Mouse (Mus musculus) heart, embryonic 10.5 days (tissue): ENCODE results near the gene Faap20. TPM values are rescaled to one million over a fixed set of nuclear protein-coding genes. Genes with fewer than 3 reads are reported as not detected.

ENCODE experiments used
- DNase-seq: peaks from one replicate; pipeline ENCODE4 v3.0.0-alpha.2; 2017; ENCODE audit warnings: low spot score
- H3K27ac ChIP-seq: fragments of 300-500 bp; sonication (generic); 2 replicates; pipeline ENCODE4 v1.5.1; 2016; ENCODE audit warnings: mild to moderate bottlenecking
- H3K27me3 ChIP-seq: fragments of 300-500 bp; sonication (generic); 2 replicates; pipeline ENCODE4 v1.6.1; 2016; ENCODE audit warnings: mild to moderate bottlenecking; ENCODE audit not compliant: poor library complexity, insufficient read depth, severe bottlenecking
- H3K36me3 ChIP-seq: fragments of 300-500 bp; sonication (generic); 2 replicates; pipeline ENCODE4 v1.6.1; 2016; ENCODE audit warnings: mild to moderate bottlenecking, moderate library complexity
- H3K4me1 ChIP-seq: fragments of 300-500 bp; sonication (generic); 2 replicates; pipeline ENCODE4 v1.6.1; 2016; ENCODE audit warnings: mild to moderate bottlenecking
- H3K4me3 ChIP-seq: fragments of 300-500 bp; sonication (generic); 2 replicates; pipeline ENCODE4 v1.5.1; 2016; ENCODE audit warnings: mild to moderate bottlenecking, moderate library complexity
- H3K9me3 ChIP-seq: fragments of 300-500 bp; sonication (generic); 2 replicates; pipeline ENCODE4 v1.6.1; 2016; ENCODE audit warnings: mild to moderate bottlenecking, moderate library complexity
- WGBS: fragments of 180-500 bp; shearing (Covaris S2); methylation state at CpG from one replicate; pipeline ENCODE4 v1.1.7; 2016; 5-methylcytosine and 5-hydroxymethylcytosine counted together
- polyA plus RNA-seq: library from polyadenylated mRNA; unstranded; fragments of >200 nt; fragmentation: Nextera tagmentation; extraction: Ambion mirVana; gene quantifications from 2 replicates; pipeline ENCODE4 v1.2.1, GENCODE M21; 2016

The Faap20 gene
- polyA plus RNA-seq, 1 experiment from 2014 or later = 87.4 TPM

GRCm38 (mm10) chr4:155223594-155224528, 25.7 kb upstream of the Faap20 start:
- no peaks in the 10 kb centered on the region for H3K27me3 ChIP-seq
- H3K9me3 ChIP-seq = no peaks in the 10 kb centered on the region
- DNase-seq = no peak
- peaks cover 54% of the 10 kb centered on the region for H3K4me1 ChIP-seq
- no peaks in the 10 kb centered on the region for H3K36me3 ChIP-seq
- H3K27ac ChIP-seq = peak overlapping the region; percentile 97
- 36% methylated on average over 20 of the region's 20 CpGs for WGBS
- H3K4me3 ChIP-seq = peak overlapping the region; percentile 97

- Histone ChIP-seq H3K9me3 (no peaks in the 10 kb centered on the region), H3K27me3 (no peaks in the 10 kb centered on the region), H3K4me3 (no peak overlapping the region), H3K36me3 (no peaks in the 10 kb centered on the region), H3K4me1 (peaks cover 33% of the 10 kb centered on the region), H3K27ac (no peak overlapping the region)
- DNase-seq = no peak
- WGBS = 66% methylated on average over 5 of the region's 5 CpGs
These were observed 23.7 kb upstream of the Faap20 start for GRCm38 (mm10) chr4:155225918-155226317.

- Histone ChIP-seq H3K27me3 (no peaks in the 10 kb centered on the region), H3K4me1 (peaks cover 29% of the 10 kb centered on the region), H3K9me3 (no peaks in the 10 kb centered on the region), H3K27ac (no peak overlapping the region), H3K4me3 (no peak overlapping the region), H3K36me3 (no peaks in the 10 kb centered on the region)
- WGBS = 82% methylated on average over 4 of the region's 4 CpGs
- no peak for DNase-seq
These were observed 21.6 kb upstream of the Faap20 start for GRCm38 (mm10) chr4:155227986-155228385.

- Histone ChIP-seq H3K27me3 (no peaks in the 10 kb centered on the region), H3K9me3 (no peaks in the 10 kb centered on the region), H3K4me1 (peaks cover 30% of the 10 kb centered on the region), H3K27ac (no peak overlapping the region), H3K36me3 (no peaks in the 10 kb centered on the region), H3K4me3 (no peak overlapping the region)
- 71% methylated on average over 5 of the region's 5 CpGs for WGBS
- no peak for DNase-seq
These were observed 21.1 kb upstream of the Faap20 start for GRCm38 (mm10) chr4:155228461-155228860.

GRCm38 (mm10) chr4:155233878-155234277, 15.7 kb upstream of the Faap20 start:
- H3K9me3 ChIP-seq = no peaks in the 10 kb centered on the region
- peak; percentile 81 for DNase-seq
- H3K27ac ChIP-seq = peak overlapping the region; percentile 97
- H3K27me3 ChIP-seq = no peaks in the 10 kb centered on the region
- H3K4me1 ChIP-seq = peaks cover 52% of the 10 kb centered on the region
- peak overlapping the region; percentile 27; the same call in 1 of the 2 replicates for H3K4me3 ChIP-seq
- no peaks in the 10 kb centered on the region for H3K36me3 ChIP-seq
- WGBS = 15% methylated on average over 10 of the region's 10 CpGs

GRCm38 (mm10) chr4:155234371-155235310, 15.0 kb upstream of the Faap20 start:
- Histone ChIP-seq H3K27ac (peak overlapping the region; percentile 97), H3K36me3 (no peaks in the 10 kb centered on the region), H3K4me1 (peaks cover 57% of the 10 kb centered on the region), H3K4me3 (peak overlapping the region; percentile 45), H3K27me3 (no peaks in the 10 kb centered on the region), H3K9me3 (no peaks in the 10 kb centered on the region)
- DNase-seq = peak; percentile 79
- WGBS = 46% methylated on average over 8 of the region's 8 CpGs

- DNase-seq = peak; percentile 95
- peaks cover 57% of the 10 kb centered on the region for H3K4me1 ChIP-seq
- no peaks in the 10 kb centered on the region for H3K27me3 ChIP-seq
- H3K9me3 ChIP-seq = no peaks in the 10 kb centered on the region
- H3K27ac ChIP-seq = peak overlapping the region; percentile 97
- WGBS = 16% methylated on average over 18 of the region's 18 CpGs
- H3K36me3 ChIP-seq = no peaks in the 10 kb centered on the region
- H3K4me3 ChIP-seq = peak overlapping the region; percentile 45
These were observed 14.1 kb upstream of the Faap20 start for GRCm38 (mm10) chr4:155235311-155236119.

- 76% methylated on average over 12 of the region's 12 CpGs for WGBS
- Histone ChIP-seq H3K36me3 (no peaks in the 10 kb centered on the region), H3K4me1 (peaks cover 54% of the 10 kb centered on the region), H3K27me3 (no peaks in the 10 kb centered on the region), H3K9me3 (no peaks in the 10 kb centered on the region), H3K27ac (peak overlapping the region; percentile 97), H3K4me3 (no peak overlapping the region)
- DNase-seq = no peak
These were observed 12.7 kb upstream of the Faap20 start for GRCm38 (mm10) chr4:155236737-155237385.

- WGBS = 84% methylated on average over 5 of the region's 5 CpGs
- H3K27me3 ChIP-seq = no peaks in the 10 kb centered on the region
- H3K4me3 ChIP-seq = no peak overlapping the region
- no peaks in the 10 kb centered on the region for H3K9me3 ChIP-seq
- H3K36me3 ChIP-seq = no peaks in the 10 kb centered on the region
- peaks cover 55% of the 10 kb centered on the region for H3K4me1 ChIP-seq
- DNase-seq = no peak
- H3K27ac ChIP-seq = peak overlapping the region; percentile 59
These were observed 11.3 kb upstream of the Faap20 start for GRCm38 (mm10) chr4:155238276-155238675.

GRCm38 (mm10) chr4:155239494-155239893, 10.1 kb upstream of the Faap20 start:
- Histone ChIP-seq H3K27me3 (no peaks in the 10 kb centered on the region), H3K9me3 (no peaks in the 10 kb centered on the region), H3K4me3 (no peak overlapping the region), H3K36me3 (no peaks in the 10 kb centered on the region), H3K27ac (peak overlapping the region; percentile 5; the same call in 1 of the 2 replicates), H3K4me1 (peaks cover 43% of the 10 kb centered on the region)
- no peak for DNase-seq
- 57% methylated on average over 6 of the region's 6 CpGs for WGBS

- no peaks in the 10 kb centered on the region for H3K9me3 ChIP-seq
- H3K36me3 ChIP-seq = no peaks in the 10 kb centered on the region
- WGBS = 62% methylated on average over 9 of the region's 9 CpGs
- peaks cover 34% of the 10 kb centered on the region for H3K4me1 ChIP-seq
- no peak overlapping the region for H3K27ac ChIP-seq
- no peak overlapping the region for H3K4me3 ChIP-seq
- no peaks in the 10 kb centered on the region for H3K27me3 ChIP-seq
- DNase-seq = no peak
These were observed 7.8 kb upstream of the Faap20 start for GRCm38 (mm10) chr4:155241789-155242188.

GRCm38 (mm10) chr4:155242292-155242691, 7.3 kb upstream of the Faap20 start:
- H3K4me3 ChIP-seq = no peak overlapping the region
- H3K27ac ChIP-seq = no peak overlapping the region
- no peaks in the 10 kb centered on the region for H3K27me3 ChIP-seq
- DNase-seq = no peak
- no peaks in the 10 kb centered on the region for H3K36me3 ChIP-seq
- no peaks in the 10 kb centered on the region for H3K9me3 ChIP-seq
- 82% methylated on average over 5 of the region's 5 CpGs for WGBS
- peaks cover 33% of the 10 kb centered on the region for H3K4me1 ChIP-seq
